Mouse (Mus musculus) ZHBTc4 (cell line): ENCODE measurements around the gene Sf3b4.
"Not testable (repeated sequence)": the region's sequence is repeated elsewhere in the genome, so short reads cannot be mapped to it uniquely, and the experiment has no call there.

Experiments
- DNase-seq: peaks from one replicate; pipeline ENCODE4 v3.0.0-alpha.2; 2011; ENCODE audit warnings: low read depth, low spot score

Gene Sf3b4

GRCm38 (mm10) chr3:96173185-96173584, 1.1 kb downstream of the Sf3b4 start:
- DNase-seq = no peak

GRCm38 (mm10) chr3:96174042-96174441, 1.9 kb downstream of the Sf3b4 start:
- DNase-seq = not testable (repeated sequence)

- DNase-seq = peak; percentile 77
Observed at GRCm38 (mm10) chr3:96175251-96175650, 3.1 kb downstream of the Sf3b4 start.

GRCm38 (mm10) chr3:96178427-96178826, 6.3 kb downstream of the Sf3b4 start:
- no peak for DNase-seq

GRCm38 (mm10) chr3:96178902-96179301, 6.8 kb downstream of the Sf3b4 start:
- no peak for DNase-seq

- DNase-seq = no peak
Observed at GRCm38 (mm10) chr3:96179531-96179930, 7.4 kb downstream of the Sf3b4 start.

GRCm38 (mm10) chr3:96180727-96181477, 8.8 kb downstream of the Sf3b4 start, which contains the start of gene Sv2a:
Gene Sv2a (plus strand): TSS chr3:96181151.
- DNase-seq = peak; percentile 48

GRCm38 (mm10) chr3:96181510-96182381, 9.6 kb downstream of the Sf3b4 start:
- no peak for DNase-seq

- DNase-seq = no peak
Observed at GRCm38 (mm10) chr3:96182382-96182776, 10.2 kb downstream of the Sf3b4 start.

- DNase-seq = no peak
Observed at GRCm38 (mm10) chr3:96192977-96193376, 20.8 kb downstream of the Sf3b4 start.

- DNase-seq = no peak
Observed at GRCm38 (mm10) chr3:96194966-96195365, 22.8 kb downstream of the Sf3b4 start.

- no peak for DNase-seq
Observed at GRCm38 (mm10) chr3:96195616-96196313, 23.6 kb downstream of the Sf3b4 start.

GRCm38 (mm10) chr3:96196437-96197128, 24.5 kb downstream of the Sf3b4 start:
- no peak for DNase-seq

- peak; percentile 93 for DNase-seq
Observed at GRCm38 (mm10) chr3:96197129-96197749, 25.1 kb downstream of the Sf3b4 start.

GRCm38 (mm10) chr3:96198181-96198580, 26.0 kb downstream of the Sf3b4 start:
- DNase-seq = peak; percentile 49

GRCm38 (mm10) chr3:96198601-96199251, 26.6 kb downstream of the Sf3b4 start:
- DNase-seq = not testable (repeated sequence)

GRCm38 (mm10) chr3:96199731-96200130, 27.6 kb downstream of the Sf3b4 start:
- DNase-seq = no peak

GRCm38 (mm10) chr3:96207819-96208218, 35.7 kb downstream of the Sf3b4 start:
- no peak for DNase-seq

- peak; percentile 52 for DNase-seq
Observed at GRCm38 (mm10) chr3:96209242-96209641, 37.1 kb downstream of the Sf3b4 start.

GRCm38 (mm10) chr3:96219191-96219641, 47.1 kb downstream of the Sf3b4 start:
- DNase-seq = peak; percentile 60
